Mouse (Mus musculus) MEL (cell line): ENCODE measurements around the gene D17Wsu92e. TPM values are rescaled to one million over a fixed set of nuclear protein-coding genes. Genes with fewer than 3 reads are reported as not detected.

Experiments
- DNase-seq: peaks from one replicate; pipeline ENCODE4 v3.0.0; 2011; ENCODE audit warnings: low read depth, low spot score
- H3K27ac ChIP-seq: 2 replicates; pipeline ENCODE4 v1.5.1; 2012; ENCODE audit warnings: low read depth, mild to moderate bottlenecking, control low read depth, low read length, moderate library complexity; ENCODE audit not compliant: control insufficient read depth
- H3K27me3 ChIP-seq, 2 experiments: fragments of 150-350 bp in 1 of 2; sonication (generic) in 1 of 2; 2 replicates each; pipeline ENCODE4 v1.6.1; 2012; ENCODE audit warnings: low read length in 2 of 2, mild to moderate bottlenecking in 2 of 2, improper control_type of control experiment in 1 of 2, moderate library complexity in 1 of 2; ENCODE audit not compliant: insufficient read depth in 2 of 2, control insufficient read depth in 1 of 2
- H3K36me3 ChIP-seq, 2 experiments: 2 replicates each; pipeline ENCODE4 v1.6.1; 2012 to 2014; ENCODE audit warnings: low read length in 2 of 2, improper control_type of control experiment in 1 of 2, inconsistent platforms in 1 of 2, mild to moderate bottlenecking in 1 of 2; ENCODE audit not compliant: insufficient read depth in 2 of 2, control insufficient read depth in 1 of 2
- H3K4me1 ChIP-seq, 2 experiments: fragments of 150-350 bp in 1 of 2; sonication (generic) in 1 of 2; 2 replicates each; pipeline ENCODE4 v1.6.1; 2012; ENCODE audit warnings: low read length in 2 of 2, improper control_type of control experiment in 1 of 2, mild to moderate bottlenecking in 1 of 2; ENCODE audit not compliant: insufficient read depth in 2 of 2, control insufficient read depth in 1 of 2
- H3K4me3 ChIP-seq, 2 experiments: fragments of 150-350 bp in 1 of 2; sonication (generic) in 1 of 2; 2 replicates each; pipeline ENCODE4 v1.5.1; 2012; ENCODE audit warnings: low read depth in 2 of 2, low read length in 2 of 2, mild to moderate bottlenecking in 2 of 2, moderate library complexity in 2 of 2, control low read depth in 1 of 2, improper control_type of control experiment in 1 of 2; ENCODE audit not compliant: control insufficient read depth in 1 of 2, insufficient read depth in 1 of 2
- H3K79me2 ChIP-seq: 2 replicates; pipeline ENCODE4 v1.6.1; 2012; ENCODE audit warnings: mild to moderate bottlenecking, low read length, moderate library complexity; ENCODE audit not compliant: control insufficient read depth, poor library complexity, insufficient read depth
- H3K9ac ChIP-seq: 2 replicates; pipeline ENCODE4 v1.6.1; 2012; ENCODE audit warnings: low read depth, mild to moderate bottlenecking, control low read depth, low read length, moderate library complexity; ENCODE audit not compliant: control insufficient read depth, poor library complexity, severe bottlenecking
- H3K9me3 ChIP-seq: fragments of 150-350 bp; sonication (generic); replicated peaks from 2 replicates; pipeline ENCODE4 v1.6.1; 2012; ENCODE audit warnings: mild to moderate bottlenecking, low read length, improper control_type of control experiment, moderate library complexity; ENCODE audit not compliant: insufficient read depth
- BHLHE40 ChIP-seq: IDR thresholded peaks from 2 replicates; pipeline ENCODE4 v1.6.1; 2012; ENCODE audit warnings: low read depth, mild to moderate bottlenecking, inconsistent platforms, low read length, improper control_type of control experiment, borderline replicate concordance
- CHD2 ChIP-seq: IDR thresholded peaks from 2 replicates; pipeline ENCODE4 v1.6.1; 2011; ENCODE audit warnings: low read length, improper control_type of control experiment
- CTCF ChIP-seq, 3 experiments: IDR thresholded peaks in 2 of 3; conservative IDR thresholded peaks in 1 of 3; 2 replicates each; pipeline ENCODE4 v1.5.1; 2011 to 2012; ENCODE audit warnings: low read length in 3 of 3, low read depth in 2 of 3, mild to moderate bottlenecking in 2 of 3, improper control_type of control experiment in 1 of 3, inconsistent platforms in 1 of 3, mixed read lengths in 1 of 3, moderate library complexity in 1 of 3; ENCODE audit not compliant: control insufficient read depth in 1 of 3, insufficient read depth in 1 of 3, poor library complexity in 1 of 3, severe bottlenecking in 1 of 3
- E2F4 ChIP-seq: IDR thresholded peaks from 2 replicates; pipeline ENCODE4 v1.6.1; 2011; ENCODE audit warnings: low read depth, low read length, improper control_type of control experiment, borderline replicate concordance
- ELF1 ChIP-seq: IDR thresholded peaks from 2 replicates; pipeline ENCODE4 v1.6.1; 2014; ENCODE audit warnings: low read depth, mild to moderate bottlenecking, inconsistent platforms, low read length, improper control_type of control experiment, moderate library complexity
- EP300 ChIP-seq, 2 experiments: IDR thresholded peaks; 2 replicates each; pipeline ENCODE4 v1.6.1; 2011; ENCODE audit warnings: improper control_type of control experiment in 2 of 2, low read length in 2 of 2, low read depth in 1 of 2, mild to moderate bottlenecking in 1 of 2
- GABPA ChIP-seq: IDR thresholded peaks from 2 replicates; pipeline ENCODE4 v1.6.1; 2012; ENCODE audit warnings: low read depth, mild to moderate bottlenecking, inconsistent platforms, low read length, improper control_type of control experiment, moderate library complexity
- GATA1 ChIP-seq: IDR thresholded peaks from 2 replicates; pipeline ENCODE4 v1.6.1; 2011; ENCODE audit warnings: low read depth, low read length, improper control_type of control experiment
- HCFC1 ChIP-seq: IDR thresholded peaks from 2 replicates; pipeline ENCODE4 v1.6.1; 2012; ENCODE audit warnings: low read depth, mild to moderate bottlenecking, inconsistent platforms, low read length, improper control_type of control experiment, moderate library complexity
- JUND ChIP-seq: IDR thresholded peaks from 2 replicates; pipeline ENCODE4 v1.6.1; 2011; ENCODE audit warnings: low read depth, mild to moderate bottlenecking, improper control_type of control experiment, low read length
- KAT2A ChIP-seq: conservative IDR thresholded peaks from 2 replicates; pipeline ENCODE4 v1.6.1; 2012; ENCODE audit warnings: low read depth, low read length, improper control_type of control experiment, inconsistent platforms
- MAX ChIP-seq: IDR thresholded peaks from 2 replicates; pipeline ENCODE4 v1.6.1; 2011; ENCODE audit warnings: low read length, improper control_type of control experiment
- MEF2A ChIP-seq: IDR thresholded peaks from 2 replicates; pipeline ENCODE4 v1.6.1; 2014; ENCODE audit warnings: low read depth, mild to moderate bottlenecking, inconsistent platforms, low read length, improper control_type of control experiment; ENCODE audit not compliant: poor library complexity, insufficient replicate concordance, severe bottlenecking; ENCODE audit errors: extremely low read depth
- MYB ChIP-seq: IDR thresholded peaks from 2 replicates; pipeline ENCODE4 v1.6.1; 2011; ENCODE audit warnings: mild to moderate bottlenecking, low read depth, low read length, improper control_type of control experiment
- NELFE ChIP-seq: IDR thresholded peaks from 2 replicates; pipeline ENCODE4 v1.6.1; 2011; ENCODE audit warnings: low read depth, low read length, improper control_type of control experiment
- POLR2A ChIP-seq, 2 experiments: IDR thresholded peaks; 2 replicates each; pipeline ENCODE4 v1.6.1; 2011 to 2012; ENCODE audit warnings: low read length in 2 of 2, mild to moderate bottlenecking in 2 of 2, control low read depth in 1 of 2, improper control_type of control experiment in 1 of 2, low read depth in 1 of 2, moderate library complexity in 1 of 2; ENCODE audit not compliant: control insufficient read depth in 1 of 2, insufficient read depth in 1 of 2, poor library complexity in 1 of 2
- POLR2AphosphoS2 ChIP-seq: IDR thresholded peaks from 2 replicates; pipeline ENCODE4 v1.6.1; 2011; ENCODE audit warnings: low read length, improper control_type of control experiment
- POLR2AphosphoS5 ChIP-seq: IDR thresholded peaks from 2 replicates; pipeline ENCODE4 v1.6.1; 2012; ENCODE audit warnings: low read depth, borderline replicate concordance, mild to moderate bottlenecking, inconsistent platforms, low read length, moderate library complexity, mixed read lengths
- RAD21 ChIP-seq: IDR thresholded peaks from 2 replicates; pipeline ENCODE4 v1.6.1; 2011; ENCODE audit warnings: mild to moderate bottlenecking, low read depth, low read length, improper control_type of control experiment
- SIN3A ChIP-seq: IDR thresholded peaks from 2 replicates; pipeline ENCODE4 v1.6.1; 2012; ENCODE audit warnings: low read length, improper control_type of control experiment, inconsistent platforms
- TBP ChIP-seq: IDR thresholded peaks from 2 replicates; pipeline ENCODE4 v1.8.0; 2011; ENCODE audit warnings: low read depth, low read length, improper control_type of control experiment
- TCF12 ChIP-seq: IDR thresholded peaks from 2 replicates; pipeline ENCODE4 v1.6.1; 2014; ENCODE audit warnings: low read depth, mild to moderate bottlenecking, inconsistent platforms, low read length, improper control_type of control experiment, moderate library complexity
- UBTF ChIP-seq: IDR thresholded peaks from 2 replicates; pipeline ENCODE4 v1.6.1; 2012; ENCODE audit warnings: low read depth, mild to moderate bottlenecking, inconsistent platforms, low read length, improper control_type of control experiment, moderate library complexity, borderline replicate concordance; ENCODE audit not compliant: insufficient read depth
- USF1 ChIP-seq: IDR thresholded peaks from 2 replicates; pipeline ENCODE4 v1.6.1; 2014; ENCODE audit warnings: low read depth, mild to moderate bottlenecking, inconsistent platforms, low read length, improper control_type of control experiment, moderate library complexity
- USF2 ChIP-seq, 2 experiments: IDR thresholded peaks; 2 replicates each; pipeline ENCODE4 v1.6.1; 2011 to 2012; ENCODE audit warnings: improper control_type of control experiment in 2 of 2, low read length in 2 of 2, borderline replicate concordance in 1 of 2, inconsistent platforms in 1 of 2, low read depth in 1 of 2, mild to moderate bottlenecking in 1 of 2; ENCODE audit not compliant: insufficient read depth in 1 of 2
- ZKSCAN1 ChIP-seq: IDR thresholded peaks from 2 replicates; pipeline ENCODE4 v1.6.1; 2012; ENCODE audit warnings: low read depth, mild to moderate bottlenecking, inconsistent platforms, low read length, improper control_type of control experiment, moderate library complexity
- ZMIZ1 ChIP-seq: IDR thresholded peaks from 2 replicates; pipeline ENCODE4 v1.6.1; 2012; ENCODE audit warnings: low read depth, mild to moderate bottlenecking, inconsistent platforms, low read length, improper control_type of control experiment, moderate library complexity
- ZNF384 ChIP-seq: IDR thresholded peaks from 2 replicates; pipeline ENCODE4 v1.6.1; 2012; ENCODE audit warnings: low read depth, mild to moderate bottlenecking, inconsistent platforms, low read length, improper control_type of control experiment
- polyA plus RNA-seq, 2 experiments: library from polyadenylated mRNA; stranded (reverse) in 1 of 2; unstranded in 1 of 2; fragments of >175 nt in 1 of 2; fragments of >200 nt in 1 of 2; gene quantifications; 2 replicates each; pipeline versions ENCODE4 v1.2.1 to v1.2.4; 2012; ENCODE audit warnings: low replicate concordance in 2 of 2, low read depth in 1 of 2; ENCODE audit not compliant: insufficient read length in 2 of 2, insufficient read depth in 1 of 2, missing spikeins in 1 of 2
- total RNA-seq: library from RNA; depleted of rRNA; stranded (reverse); fragments of 300-350 nt; gene quantifications from 2 replicates; pipeline ENCODE4 v1.2.3, GENCODE M21; 2012

D17Wsu92e gene
- total and polyA plus RNA-seq, 3 experiments, result 72.5 to 108 TPM; not detected in 1

GRCm38 (mm10) chr17:27774198-27774597 is 46.2 kb downstream of the D17Wsu92e start:
- Histone ChIP-seq H3K4me3 (no peak overlapping the region), H3K9me3 (no peaks in the 10 kb centered on the region), H3K4me1 (peaks cover 10 to 22% of the 10 kb centered on the region in 2 experiments), H3K27ac (no peak overlapping the region), H3K79me2 (peaks cover 2% of the 10 kb centered on the region), H3K36me3 (peaks cover 0 to 26% of the 10 kb centered on the region in 2 experiments; a peak in 3 of 4 replicates), H3K9ac (no peak overlapping the region), H3K27me3 (no peaks in the 10 kb centered on the region)
- no peak for DNase-seq
- TF ChIP-seq NELFE (no peak), E2F4 (no peak), POLR2AphosphoS2 (no peak), UBTF (no peak), GATA1 (no peak), USF1 (no peak), KAT2A (no peak), POLR2A (IDR thresholded peaks at IDR 0.05; ENCODE audit: control insufficient read depth in 1 of 2, insufficient read depth in 1 of 2, low read depth in 1 of 2, low read length in 2 of 2, poor library complexity in 1 of 2) (no peak), SIN3A (no peak), ZNF384 (no peak), BHLHE40 (no peak), CHD2 (no peak), TBP (no peak), EP300 (IDR thresholded peaks at IDR 0.05; ENCODE audit: low read depth in 1 of 2, low read length in 2 of 2) (no peak), GABPA (no peak), MYB (no peak), MEF2A (no peak), JUND (no peak)

GRCm38 (mm10) chr17:27771616-27772015 is 48.8 kb downstream of the D17Wsu92e start:
- Histone ChIP-seq H3K79me2 (peaks cover 2% of the 10 kb centered on the region; the same call in 1 of the 2 replicates), H3K4me1 (no peaks in the 10 kb centered on the region)
- TF ChIP-seq NELFE (no peak), USF2 (IDR thresholded peaks at IDR 0.05; ENCODE audit: borderline replicate concordance in 1 of 2, insufficient read depth in 1 of 2, low read depth in 1 of 2, low read length in 2 of 2) (no peak), RAD21 (no peak), ZMIZ1 (no peak), SIN3A (no peak), POLR2A (IDR thresholded peaks at IDR 0.05; ENCODE audit: control insufficient read depth in 1 of 2, insufficient read depth in 1 of 2, low read depth in 1 of 2, low read length in 2 of 2, poor library complexity in 1 of 2) (no peak), POLR2AphosphoS5 (no peak), TCF12 (no peak), HCFC1 (no peak), CTCF (IDR thresholded peaks at IDR 0.05 in 2 of 3, conservative IDR thresholded peaks at IDR 0.05 in 1 of 3; ENCODE audit: control insufficient read depth in 1 of 3, insufficient read depth in 1 of 3, low read depth in 2 of 3, low read length in 3 of 3, poor library complexity in 1 of 3, severe bottlenecking in 1 of 3) (no peak), GABPA (no peak), EP300 (IDR thresholded peaks at IDR 0.05; ENCODE audit: low read depth in 1 of 2, low read length in 2 of 2) (no peak), ELF1 (no peak), BHLHE40 (no peak), CHD2 (no peak), ZNF384 (no peak), UBTF (no peak), MAX (no peak), MEF2A (no peak), ZKSCAN1 (no peak)
- TF ChIP-seq, all 39 proteins: peak for 0
- H3K36me3 ChIP-seq, result peaks cover 0 to 10% of the 10 kb centered on the region in 2 experiments; a peak in 3 of 4 replicates
- no peak overlapping the region for H3K27ac ChIP-seq
- H3K4me3 ChIP-seq, result no peak overlapping the region
- H3K27me3 ChIP-seq, result no peaks in the 10 kb centered on the region
- no peak for DNase-seq
- no peak overlapping the region for H3K9ac ChIP-seq
- H3K9me3 ChIP-seq, result no peaks in the 10 kb centered on the region
